Mouse (Mus musculus) heart, adult 9 months (tissue): Measurements from ENCODE around the gene 4931400O07Rik.

Source experiments
- DNase-seq, 2 experiments: peaks; one replicate each; pipeline ENCODE4 v3.0.0; 2022; ENCODE audit warnings: low spot score in 2 of 2

4931400O07Rik gene

DNA sequence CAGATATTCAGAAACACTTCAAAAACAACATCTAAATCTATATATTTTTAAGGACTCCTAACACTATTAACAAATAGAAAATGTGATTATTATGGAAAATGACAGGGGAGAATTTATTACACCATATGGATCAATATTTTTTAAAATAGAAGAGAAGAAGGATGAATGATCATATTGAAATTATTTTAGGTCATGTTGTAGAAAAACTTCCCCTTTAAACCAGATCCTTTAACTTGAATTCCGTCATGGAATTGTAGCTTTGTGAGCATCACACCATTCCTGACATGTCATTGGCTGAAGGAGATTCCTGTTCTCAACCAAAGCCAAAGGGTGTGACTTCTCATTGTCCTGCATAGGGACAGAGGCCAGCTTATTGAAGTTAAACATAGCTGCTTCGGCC is at the start of gene 4931400O07Rik:
TSS of gene 4931400O07Rik (plus strand) at position 301 of the 400 bp plus-strand sequence.
- DNase-seq: no peak
